Mouse (Mus musculus) CH12F3 (cell line): ENCODE data around the gene Fer.

Experiments used
- in situ Hi-C: fragments of 300-500 bp; cut with MboI; formaldehyde crosslinking; loops from 2 replicates; pipeline ENCODE4 v1.14.3; 2020; ENCODE audit warnings: low sequenced_read_pairs

Fer gene

DNA sequence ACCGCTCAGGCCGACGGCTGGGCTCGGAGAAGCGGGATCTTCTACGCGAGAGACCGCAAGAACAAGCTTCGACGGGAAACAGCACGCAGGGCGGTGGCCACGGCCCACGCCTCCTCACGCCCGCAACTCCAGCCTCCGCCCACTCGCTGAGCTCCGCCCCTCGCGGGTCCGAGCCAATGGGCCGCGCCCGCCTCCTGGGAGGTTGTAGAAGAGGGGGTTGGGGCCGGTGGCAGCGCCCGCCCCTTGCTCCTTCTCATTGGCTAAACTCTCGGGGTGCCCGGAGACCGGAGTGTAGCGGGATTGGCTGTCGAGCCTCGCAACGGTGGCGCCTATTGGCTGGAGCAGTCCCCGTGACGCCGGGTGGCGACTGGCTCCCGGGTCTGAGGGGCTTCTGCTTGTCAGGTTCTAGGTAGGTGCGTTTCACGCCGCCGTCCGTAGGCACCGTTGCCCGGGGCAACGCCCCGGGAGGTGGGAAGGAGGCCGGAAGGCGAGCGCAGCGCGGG, 836 bp downstream of the Fer start, which contains the start of gene A930002H24Rik:
A930002H24Rik (minus strand) TSS at position 145 of the 503 bp plus-strand sequence.
- in situ Hi-C loops = no loop called here

DNA sequence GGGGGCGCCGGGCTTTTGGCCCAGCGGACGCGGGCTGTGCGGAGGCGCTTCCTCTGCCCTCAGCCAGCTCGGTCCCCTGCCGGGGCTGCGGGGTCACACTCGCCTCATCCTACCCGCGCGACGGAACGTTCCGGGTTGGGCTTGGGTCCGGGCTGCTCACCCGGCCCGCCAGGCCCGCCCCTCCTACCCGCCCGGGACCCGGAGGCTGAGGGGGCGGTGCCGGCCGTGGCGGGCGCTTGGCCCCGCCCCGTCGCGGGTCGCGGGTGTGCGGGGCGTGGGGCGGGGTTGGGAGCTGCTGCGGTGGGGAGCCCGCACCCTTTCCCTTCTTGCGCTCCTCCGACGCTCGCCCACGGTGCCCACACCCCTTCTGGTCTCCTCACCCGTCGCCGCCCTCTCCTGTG, 1.3 kb downstream of the Fer start:
- in situ Hi-C loops = no loop called here

DNA sequence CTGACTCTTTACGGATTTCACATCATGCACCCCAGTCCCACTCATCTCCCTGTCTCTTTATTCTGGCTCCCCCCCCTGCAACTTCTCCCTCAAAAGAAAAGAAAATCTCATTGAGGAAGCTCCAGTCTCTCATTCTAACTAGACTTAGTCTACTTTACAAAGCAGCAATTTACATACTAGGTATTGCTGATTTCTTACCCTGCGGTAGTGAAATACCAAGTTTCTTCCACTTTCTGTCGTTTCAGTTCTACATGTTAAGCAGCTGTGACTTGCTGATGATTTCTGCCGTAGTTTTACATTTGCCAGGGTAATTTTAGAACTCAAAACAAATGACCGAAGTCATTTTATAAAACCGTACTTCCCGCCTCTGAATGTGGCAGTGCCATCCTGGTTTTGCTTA, 8.9 kb downstream of the Fer start:
- in situ Hi-C loops = no loop called here

DNA sequence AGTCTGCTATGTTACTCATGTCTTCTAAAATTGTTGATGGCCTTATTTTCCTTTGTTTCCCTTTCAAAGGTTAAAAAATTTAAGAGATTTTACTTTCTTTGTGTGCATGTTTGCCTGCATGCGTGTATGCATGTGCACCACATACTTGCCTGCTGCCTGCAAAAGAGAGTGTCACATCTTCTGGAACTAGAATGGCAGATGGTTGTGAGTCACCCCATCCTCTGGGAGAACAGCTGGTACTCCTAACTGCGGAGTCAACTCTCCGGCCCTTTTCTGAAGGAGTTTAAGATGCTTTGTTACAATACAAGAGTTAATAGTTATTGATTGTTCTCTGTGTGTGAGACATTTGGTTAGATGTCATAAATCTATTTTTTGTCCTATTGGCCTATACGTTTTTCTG, 16.0 kb downstream of the Fer start:
- in situ Hi-C loops = no loop called here

DNA sequence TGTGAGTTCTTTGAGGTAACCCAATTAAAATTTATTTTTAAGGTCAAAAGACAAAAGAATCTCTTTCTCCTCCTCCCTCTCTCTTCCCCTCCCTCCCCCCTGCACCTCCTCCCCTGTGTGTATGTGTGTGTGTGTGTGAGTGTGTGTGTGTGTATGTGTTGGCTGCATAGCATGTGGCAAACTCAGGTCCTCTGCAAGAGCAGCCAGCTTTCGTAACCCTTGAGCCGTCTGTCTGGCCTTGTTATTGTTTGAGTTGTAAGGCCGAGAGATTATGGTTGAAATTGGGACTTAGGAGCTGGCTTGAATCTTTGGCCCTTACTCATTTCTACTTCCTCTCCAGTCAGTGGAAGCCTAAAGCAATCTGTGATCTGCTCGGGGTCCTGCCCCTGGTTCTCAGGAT, 17.1 kb downstream of the Fer start:
- in situ Hi-C loops = no loop called here

DNA sequence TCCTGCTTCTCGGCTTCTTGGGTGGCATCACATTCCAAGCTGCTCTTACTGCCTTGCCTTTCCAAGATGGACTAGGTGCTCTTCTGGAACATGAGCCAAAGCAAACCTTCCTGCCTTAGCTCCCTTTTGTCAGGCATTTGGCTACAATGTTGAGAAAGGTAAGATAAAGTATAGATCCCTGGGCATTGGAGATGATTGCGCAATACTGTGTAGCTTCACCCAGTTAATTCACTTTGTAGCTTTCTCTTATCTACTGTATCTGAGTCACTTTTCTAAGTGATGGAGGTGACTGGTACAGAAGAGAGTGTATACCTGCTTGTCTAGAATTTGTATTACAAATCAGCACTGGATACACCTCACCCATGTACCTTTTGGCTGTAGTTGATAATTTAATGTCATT, 24.1 kb downstream of the Fer start:
- in situ Hi-C loops = no loop called here

DNA sequence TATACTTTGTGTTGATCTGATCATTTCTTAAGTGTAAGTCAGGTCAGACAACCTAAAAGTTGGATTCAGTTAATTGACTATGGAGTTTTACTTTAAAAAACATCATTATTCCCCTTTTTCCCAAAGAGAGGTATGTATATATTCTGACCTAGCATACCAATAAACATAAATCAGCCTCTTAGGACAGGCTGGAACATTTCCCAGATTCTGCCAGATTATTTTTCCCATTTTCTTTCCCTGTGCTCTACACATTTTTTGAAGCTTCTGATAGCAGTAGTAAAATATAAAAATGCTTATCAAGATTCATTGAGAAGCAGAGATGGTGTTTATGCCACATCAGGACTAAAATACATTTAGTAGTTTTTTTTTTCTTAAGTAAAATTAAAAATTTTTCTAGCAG, 27.7 kb downstream of the Fer start:
- in situ Hi-C loops = no loop called here

DNA sequence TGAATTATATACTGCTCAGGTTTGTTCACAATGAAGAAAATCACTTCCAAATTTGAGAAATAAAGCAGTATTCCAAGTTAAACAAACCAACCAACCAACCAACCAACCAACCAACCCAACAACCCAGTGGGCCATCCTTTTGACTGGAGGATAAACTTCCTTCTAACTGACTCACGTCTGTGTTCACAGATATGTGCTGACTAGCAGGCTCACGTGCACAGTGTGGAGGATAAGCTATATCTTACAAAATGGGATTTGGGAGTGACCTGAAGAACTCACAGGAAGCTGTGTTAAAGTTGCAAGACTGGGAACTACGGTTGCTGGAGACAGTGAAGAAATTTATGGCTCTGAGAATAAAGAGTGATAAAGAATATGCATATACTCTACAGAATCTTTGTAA, 33.0 kb downstream of the Fer start:
- in situ Hi-C loops = no loop called here

DNA sequence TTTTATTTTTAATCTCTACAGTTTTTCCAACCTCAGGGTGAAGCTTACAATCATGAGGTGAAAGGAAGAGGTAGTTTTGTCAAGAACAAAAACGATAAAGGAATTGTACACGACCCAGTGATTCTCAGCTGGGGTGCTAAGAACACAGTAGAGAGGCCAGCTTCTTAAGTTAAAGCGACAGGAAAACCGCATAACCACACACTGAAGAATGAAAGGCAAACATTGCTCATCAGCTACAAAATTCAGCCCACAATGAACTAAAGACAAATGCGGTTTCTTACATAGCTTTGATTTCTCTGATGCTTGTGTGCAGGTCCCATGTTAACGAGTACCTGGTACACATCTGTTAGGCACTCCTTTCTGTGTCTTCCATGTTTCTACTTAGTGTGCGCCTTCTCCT, 34.2 kb downstream of the Fer start:
- in situ Hi-C loops = no loop called here

DNA sequence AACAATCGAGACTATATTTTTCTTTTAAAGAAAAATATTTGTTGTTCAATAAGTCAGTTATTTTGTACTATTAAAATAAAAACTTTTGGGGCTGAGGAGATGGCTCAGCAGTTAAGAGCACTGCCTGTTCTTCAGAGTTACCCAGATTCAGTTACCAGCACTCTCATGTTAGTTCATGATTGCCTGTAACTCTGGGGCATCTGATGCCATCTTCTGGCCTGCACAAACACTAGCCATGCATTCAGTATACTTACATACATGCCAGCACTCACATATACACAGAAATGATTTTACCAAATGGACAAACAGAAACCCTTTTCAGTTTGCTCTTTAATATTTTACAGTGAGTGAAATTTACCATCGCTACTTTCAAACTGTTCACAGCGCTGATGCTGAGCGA, 46.4 kb downstream of the Fer start:
- in situ Hi-C loops = no loop called here

DNA sequence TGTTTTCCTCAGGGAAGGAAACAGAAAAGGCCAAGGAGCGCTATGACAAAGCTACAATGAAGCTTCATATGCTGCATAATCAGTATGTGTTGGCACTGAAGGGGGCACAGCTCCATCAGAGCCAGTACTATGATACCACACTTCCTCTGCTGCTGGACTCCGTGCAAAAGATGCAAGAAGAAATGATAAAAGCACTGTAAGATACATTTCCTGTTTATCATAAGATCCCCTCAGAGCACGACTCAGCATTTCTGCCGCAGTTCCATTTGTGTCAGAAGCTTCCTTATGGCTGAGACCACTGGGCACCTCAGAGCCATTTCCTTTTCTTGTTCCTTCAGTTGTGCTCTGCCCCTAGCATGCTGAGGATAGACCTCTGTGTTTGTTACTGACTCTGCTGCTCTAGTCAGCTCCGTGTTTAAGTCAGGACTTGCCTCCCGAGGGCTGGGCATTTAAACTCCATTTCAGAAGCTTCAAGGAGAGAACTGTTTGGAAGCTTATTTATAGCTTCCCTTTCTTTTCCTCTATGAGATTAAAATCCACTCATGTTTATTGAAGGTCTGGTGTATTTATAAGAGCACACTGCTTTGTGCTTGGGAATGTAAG, 58.8 kb downstream of the Fer start:
- in situ Hi-C loops = no loop called here

DNA sequence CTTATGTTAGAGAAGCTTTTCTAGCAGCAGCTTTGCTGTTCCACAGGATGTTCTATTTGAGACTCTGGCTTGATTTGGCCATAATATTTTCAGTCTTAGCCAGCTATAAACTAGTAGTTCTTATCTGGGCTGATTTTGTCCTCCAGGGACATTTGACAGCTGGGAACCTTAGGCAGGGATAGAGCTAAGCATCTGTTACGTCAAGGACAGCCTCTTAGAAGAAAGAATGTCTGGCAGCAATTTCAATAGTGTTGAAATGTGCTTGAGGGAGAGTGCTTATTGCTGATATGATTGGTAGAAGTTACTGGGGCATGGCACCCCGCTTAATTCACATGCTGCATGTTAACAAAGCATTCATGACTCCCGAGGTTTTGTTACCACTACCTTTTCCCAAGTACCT, 62.7 kb downstream of the Fer start:
- in situ Hi-C loops = no loop called here

DNA sequence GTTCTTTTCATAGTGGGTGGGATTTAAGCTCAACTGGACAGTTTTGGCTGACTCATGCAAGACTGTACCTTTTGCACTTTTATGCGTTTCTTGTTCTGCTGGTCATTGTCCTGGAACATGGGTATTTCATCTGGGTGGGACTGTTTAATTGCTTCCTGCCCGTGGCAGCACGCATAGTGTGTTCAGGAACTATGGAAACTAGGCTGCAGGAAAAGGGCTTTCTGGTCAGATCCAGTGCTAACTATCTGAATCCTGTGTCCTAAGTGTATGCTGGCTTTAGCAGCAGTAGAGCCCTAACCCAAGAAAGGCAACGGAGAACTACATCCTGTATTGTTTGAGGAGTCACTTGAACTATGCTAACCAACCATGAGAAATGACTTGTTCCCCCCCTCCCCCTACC, 67.8 kb downstream of the Fer start:
- in situ Hi-C loops = no loop called here

DNA sequence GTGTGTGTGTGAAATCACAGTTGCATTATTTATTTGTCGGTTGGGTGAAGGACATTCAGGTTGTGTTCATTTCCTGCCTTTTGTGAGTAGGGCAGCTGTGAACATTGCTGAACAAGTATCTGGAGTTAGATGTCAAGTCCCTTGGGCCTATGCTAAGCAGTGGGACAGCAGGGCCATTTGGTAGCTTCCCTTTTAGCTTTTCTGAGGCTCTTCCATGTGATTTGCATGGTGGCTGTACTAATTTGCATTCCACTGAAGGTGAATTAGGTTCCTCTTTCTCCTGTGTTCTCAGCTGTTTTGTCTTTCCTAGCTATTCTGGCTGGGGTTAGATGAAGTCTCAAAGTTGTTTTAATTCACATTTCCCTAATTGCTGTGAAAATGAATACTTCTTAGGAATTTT, 68.7 kb downstream of the Fer start:
- in situ Hi-C loops = no loop called here

DNA sequence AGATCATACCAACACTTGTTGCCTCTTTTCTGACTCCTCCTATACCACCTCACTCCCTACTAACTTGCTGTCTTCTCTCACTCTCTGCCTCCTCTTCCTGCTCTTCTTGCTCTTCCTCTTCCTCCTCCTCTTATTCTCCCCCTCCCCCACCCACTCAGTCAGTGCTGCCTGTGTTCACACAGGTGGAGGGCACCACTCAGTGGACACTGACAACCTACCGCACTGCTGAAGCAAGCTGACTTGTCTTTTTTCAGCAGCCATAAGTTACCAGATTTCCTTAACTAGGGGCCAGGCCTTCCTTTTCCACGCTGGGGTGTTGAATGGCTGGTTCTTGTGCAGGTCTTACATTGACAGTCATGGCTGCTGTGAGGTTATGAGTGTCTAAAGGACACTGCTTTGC, 72.5 kb downstream of the Fer start:
- in situ Hi-C loops = no loop called here

DNA sequence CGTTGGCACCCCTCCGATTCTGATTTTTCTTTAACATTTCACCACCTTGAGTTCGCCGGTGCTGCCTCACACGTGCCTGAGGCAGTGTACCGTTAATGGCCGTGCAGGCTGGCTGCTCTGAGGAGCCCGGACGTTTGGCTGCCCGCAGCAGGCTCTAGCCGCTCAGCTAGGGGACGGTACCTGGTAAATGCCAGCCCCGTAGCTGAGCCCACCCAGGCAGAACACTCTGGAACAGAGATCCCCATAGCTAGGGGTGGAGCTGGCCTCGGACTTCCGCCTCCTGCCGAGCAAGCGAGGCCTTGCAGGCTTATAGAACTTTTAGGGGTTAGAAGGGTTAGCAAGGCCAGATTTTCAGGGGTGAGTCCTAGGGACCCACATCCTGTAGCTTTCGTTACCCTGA, 75.0 kb downstream of the Fer start:
- in situ Hi-C loops = no loop called here

DNA sequence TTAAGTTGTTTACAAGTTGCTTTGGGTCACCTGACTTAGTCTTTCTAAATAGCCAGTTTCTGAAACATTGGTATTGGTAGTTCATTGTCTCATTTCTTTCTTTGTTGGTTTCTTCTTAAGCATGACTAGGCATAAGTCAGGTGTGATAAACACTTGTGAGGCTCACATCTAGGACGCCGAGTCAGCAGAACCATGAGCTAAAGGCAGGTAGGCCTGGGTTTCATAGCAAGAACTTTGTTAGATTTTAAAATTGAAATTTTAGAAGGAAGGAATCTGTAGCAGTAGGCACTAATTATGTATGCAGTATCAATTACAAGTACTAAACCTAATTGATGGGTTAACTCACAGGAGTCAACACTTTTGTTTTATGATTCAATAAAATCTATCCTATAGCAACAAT, 83.9 kb downstream of the Fer start:
- in situ Hi-C loops = no loop called here

DNA sequence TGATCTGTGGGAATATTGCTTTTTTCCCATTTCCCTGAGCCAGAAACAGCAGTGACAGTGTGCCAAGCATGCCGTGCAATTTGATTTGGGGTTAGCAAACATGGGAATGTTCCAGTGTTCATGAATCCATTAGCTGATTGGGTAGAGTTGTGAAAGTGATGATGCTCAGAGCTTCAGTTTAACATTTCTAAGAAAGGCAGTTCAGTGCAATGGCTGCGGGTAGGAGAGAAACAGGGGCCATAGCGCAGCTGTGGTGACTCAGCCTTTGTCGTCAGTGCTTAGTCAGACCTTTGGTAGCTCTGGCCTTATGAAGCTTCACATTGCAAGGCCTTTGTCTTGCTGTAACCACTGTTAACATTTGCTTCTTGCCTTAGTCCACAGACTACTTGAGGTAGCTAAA, 85.9 kb downstream of the Fer start:
- in situ Hi-C loops = no loop called here

DNA sequence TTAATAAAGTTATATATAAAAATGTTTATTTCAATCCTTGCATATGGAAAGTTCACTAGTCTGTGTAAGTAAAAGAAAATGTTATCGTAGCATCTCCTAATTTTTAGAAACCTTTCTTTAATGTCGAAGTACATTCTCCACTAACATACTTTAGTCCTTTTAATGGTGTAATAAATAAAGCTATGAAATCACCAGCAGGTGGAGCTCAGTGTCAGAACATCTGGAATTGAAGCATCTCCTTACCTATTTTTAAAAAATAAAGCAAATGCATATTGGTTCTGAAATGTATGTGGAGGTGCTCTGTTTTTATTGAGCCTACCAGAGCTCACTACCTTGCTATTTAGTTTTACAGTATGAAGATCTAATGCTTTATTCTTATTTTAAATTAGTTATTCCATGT, 88.6 kb downstream of the Fer start:
- in situ Hi-C loops = no loop called here

DNA sequence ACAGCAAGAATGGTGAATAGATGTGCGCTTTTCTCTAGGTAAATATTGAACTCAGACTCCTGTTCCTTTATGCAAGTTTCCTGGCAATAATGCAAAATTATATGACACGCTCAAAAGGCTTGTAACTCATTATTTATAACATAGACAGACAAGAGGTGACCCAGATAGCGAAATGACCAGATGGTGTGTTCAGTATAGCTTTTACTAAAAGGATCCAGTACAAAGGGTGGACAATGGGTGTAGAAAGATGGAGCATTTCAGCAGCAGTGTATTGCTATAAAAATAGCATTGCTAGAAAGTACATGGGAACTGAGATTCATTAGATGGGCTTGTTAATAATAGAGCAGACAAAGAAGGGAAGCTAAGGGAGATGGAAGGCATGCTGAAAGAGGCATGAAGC, 104.2 kb downstream of the Fer start:
- in situ Hi-C loops = no loop called here

DNA sequence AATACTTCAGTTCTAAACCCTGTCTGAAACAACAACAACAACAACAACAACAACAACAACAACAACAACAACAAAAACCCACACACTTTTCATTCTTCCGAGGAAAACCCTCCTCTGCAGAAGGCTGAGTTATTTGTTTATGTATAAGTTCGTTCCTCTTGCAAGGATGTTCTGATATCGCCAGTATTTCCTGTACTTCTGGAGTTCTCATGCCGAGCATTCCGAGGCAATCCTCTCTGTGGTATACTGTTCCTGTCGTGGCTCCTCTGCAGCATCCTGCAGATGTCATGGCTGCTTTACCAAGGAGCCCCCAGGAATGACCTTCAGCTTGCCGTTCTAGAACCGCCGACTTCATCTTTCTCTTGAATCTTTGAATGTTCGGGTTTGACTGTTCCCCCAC, 106.6 kb downstream of the Fer start:
- in situ Hi-C loops = no loop called here

DNA sequence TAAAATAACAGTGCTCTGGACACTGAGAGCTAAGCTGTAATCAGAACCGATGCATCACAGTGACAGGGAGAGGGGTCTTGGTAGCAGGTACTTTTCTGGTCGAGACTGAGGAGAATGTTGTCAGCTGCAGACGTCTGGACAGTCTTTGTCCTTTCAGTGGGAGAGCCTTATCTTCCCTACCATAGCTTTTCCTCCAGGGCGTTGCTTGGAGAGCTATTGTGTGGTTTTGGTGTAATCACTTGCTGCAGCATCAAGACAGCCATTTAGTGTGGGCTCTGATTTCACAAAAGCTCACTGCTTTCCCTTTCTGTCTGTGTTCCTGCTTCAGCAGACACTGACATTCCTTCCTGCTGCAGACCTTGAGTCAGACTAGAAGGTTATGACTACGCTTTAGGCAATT, 107.4 kb downstream of the Fer start:
- in situ Hi-C loops = no loop called here

DNA sequence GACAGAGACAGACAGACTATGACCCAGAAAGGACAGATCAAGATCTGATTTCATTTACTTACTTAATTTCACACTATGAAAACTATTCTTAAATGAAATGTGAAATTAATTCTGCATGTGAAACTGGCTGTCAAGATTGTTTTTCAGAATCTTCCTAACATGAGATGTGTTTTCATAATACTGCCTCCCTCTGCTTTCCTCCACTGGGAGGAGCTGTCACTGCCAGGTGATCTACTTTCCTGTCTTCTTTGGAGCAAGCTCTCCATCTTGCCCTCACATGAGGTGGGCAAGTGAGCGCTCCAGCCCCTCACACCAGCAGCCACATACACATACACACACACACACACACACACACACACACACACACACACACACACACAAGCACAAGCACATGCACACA, 108.1 kb downstream of the Fer start:
- in situ Hi-C loops = no loop called here
